Mouse (Mus musculus) mature B cell (primary cell): Measurements from ENCODE around the gene Dlat.
"Not testable (repeated sequence)": the region's sequence is repeated elsewhere in the genome, so short reads cannot be mapped to it uniquely, and the experiment has no call there.

ENCODE experiments used
- in situ Hi-C: fragments of 300-500 bp; cut with MboI; formaldehyde crosslinking; loops from 2 replicates; pipeline ENCODE4 v1.14.3; 2019

The Dlat gene

DNA sequence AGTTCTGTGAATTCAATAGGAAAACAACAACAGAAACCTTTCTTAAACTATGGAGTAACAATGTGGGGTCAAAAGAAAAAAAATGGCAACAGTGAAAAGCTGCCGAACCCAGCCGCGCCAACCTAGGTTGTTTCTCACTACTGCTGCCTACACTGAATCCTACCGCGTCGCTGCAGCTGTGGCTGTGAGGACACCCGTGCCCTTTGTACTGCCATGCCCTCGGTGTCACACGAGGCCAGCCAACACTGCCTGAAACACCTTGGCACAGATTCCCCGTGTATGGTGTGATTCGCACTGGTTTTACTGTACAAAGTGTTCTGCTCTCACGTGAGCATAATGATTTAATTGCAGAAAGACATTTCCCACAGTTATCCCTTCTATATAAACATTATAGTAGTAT lies 851 bp upstream of the Dlat start:
- in situ Hi-C loops, result no loop called here

DNA sequence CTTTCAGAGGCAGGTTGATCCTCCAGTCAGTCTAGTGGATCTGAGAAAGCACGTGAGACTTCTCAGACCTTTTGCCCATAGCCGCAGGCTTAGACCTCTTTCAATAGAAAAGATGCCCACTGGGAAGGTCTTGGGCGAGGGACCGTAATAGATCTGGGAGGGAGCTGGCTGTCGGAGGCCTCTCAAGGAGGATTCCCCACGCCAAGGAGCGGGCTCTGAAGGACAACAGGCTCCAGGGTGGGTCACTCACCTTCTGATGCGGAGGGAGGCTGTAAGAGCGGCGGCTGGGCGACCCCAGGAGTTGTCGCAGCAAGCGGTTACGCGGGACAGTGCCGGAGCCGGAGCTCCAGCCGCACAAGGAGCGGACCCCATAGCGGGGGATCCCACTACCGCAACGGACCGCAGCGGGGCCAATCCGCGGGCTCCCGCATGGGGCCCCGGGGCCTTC lies 615 bp downstream of the Dlat start:
- in situ Hi-C loops, result no loop called here

DNA sequence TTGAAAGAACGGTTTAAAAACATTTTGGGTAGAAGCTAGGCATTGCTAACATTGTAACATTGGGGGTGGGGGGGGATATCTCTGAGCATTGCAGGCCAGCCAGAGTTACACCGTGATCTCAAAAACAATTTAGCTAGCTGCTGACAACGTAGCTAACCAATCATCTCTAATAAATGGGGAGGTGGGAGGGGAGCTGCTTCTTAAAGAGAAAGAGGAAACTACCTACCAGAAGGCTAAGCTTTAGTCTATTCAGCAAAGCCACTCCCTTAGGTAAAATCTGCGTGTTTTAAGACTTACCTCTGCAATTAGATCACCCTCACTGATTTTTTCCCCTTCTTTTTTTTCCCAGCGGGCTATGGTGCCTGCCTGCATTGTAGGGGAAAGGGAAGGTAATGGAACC lies 1.2 kb downstream of the Dlat start:
- in situ Hi-C loops, result no loop called here

DNA sequence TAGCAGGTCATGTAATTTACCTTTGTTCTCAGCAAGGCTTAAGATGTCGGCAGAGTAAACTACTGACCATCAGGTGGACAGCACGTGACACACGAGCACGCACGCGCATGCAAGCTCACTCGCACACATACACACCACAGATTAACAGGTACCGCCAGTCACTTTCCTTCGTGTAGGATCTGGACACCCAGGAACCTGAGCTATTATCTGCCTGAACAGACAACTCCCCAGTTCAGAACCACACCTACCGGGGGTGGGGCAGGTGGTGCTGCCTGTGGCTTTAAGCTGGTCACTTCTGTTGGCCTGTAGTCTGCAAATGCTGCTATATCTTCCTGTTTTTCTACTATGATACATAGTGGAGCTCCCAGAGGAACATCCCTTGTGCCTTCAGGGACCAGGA lies 9.1 kb downstream of the Dlat start:
- in situ Hi-C loops, result no loop called here

DNA sequence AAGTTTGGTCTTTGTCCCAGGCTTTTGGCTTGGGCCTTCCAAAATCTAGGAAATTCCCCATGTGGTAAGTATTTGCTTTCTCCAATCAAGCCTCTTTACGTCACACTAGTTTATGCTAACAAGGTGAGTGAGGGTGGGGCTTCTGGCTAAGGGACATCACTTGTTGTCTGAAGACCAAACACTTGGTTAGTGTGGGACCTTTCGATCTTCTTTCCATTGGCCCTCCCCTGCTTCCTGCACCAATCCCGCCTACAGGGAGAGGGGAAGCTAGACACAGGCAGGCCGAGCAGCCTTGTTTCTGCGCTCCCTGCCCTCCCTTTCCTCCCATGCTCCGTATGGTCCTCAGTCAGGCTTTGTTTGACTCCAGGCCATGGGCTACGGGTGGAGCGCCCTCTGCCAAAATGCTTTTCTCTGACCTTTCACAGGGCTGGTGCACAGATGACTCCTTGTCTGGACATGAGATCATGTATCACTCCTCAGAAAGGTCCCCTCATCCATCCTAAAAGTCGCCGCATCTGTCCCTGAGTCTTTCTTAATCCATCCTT lies 12.7 kb downstream of the Dlat start:
- in situ Hi-C loops, result no loop called here

DNA sequence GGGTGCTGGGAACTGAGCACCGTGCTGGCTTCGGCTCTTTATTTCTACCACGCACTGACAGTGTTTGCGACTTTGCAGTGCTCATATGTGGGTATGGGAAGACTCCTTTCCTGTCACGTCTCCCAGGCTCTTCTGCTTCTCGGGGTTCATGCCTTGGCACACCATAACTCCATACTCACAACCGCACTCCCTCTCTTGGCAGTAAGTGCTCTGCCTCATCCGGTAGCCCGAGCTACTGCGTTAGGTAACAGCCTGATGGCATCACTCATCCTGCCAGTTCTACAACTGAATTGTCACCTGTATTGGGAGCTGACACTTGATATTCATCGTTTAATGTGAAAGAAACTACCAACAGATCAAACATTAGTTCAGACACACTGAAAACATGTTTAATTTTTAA lies 25.3 kb downstream of the Dlat start:
- in situ Hi-C loops, result no loop called here

DNA sequence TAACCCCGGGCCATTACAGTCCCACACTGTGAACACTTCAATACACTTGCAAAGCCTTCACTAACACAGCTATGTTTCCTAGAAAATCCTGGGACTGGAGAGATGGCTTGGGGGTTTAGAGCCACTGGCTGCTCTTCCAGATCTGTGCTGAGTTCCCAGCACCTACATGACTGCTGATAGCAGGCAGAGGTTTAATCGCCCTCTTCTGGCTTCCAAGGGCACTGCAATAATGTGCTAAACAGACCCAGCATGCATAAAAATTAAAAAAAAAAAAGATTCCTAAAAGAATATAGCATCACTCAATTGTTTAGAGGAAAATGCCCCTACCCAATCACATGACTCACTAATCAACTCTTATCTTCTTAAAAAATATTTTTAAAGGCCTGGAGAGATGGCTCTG lies 26.5 kb downstream of the Dlat start:
- in situ Hi-C loops, result no loop called here

DNA sequence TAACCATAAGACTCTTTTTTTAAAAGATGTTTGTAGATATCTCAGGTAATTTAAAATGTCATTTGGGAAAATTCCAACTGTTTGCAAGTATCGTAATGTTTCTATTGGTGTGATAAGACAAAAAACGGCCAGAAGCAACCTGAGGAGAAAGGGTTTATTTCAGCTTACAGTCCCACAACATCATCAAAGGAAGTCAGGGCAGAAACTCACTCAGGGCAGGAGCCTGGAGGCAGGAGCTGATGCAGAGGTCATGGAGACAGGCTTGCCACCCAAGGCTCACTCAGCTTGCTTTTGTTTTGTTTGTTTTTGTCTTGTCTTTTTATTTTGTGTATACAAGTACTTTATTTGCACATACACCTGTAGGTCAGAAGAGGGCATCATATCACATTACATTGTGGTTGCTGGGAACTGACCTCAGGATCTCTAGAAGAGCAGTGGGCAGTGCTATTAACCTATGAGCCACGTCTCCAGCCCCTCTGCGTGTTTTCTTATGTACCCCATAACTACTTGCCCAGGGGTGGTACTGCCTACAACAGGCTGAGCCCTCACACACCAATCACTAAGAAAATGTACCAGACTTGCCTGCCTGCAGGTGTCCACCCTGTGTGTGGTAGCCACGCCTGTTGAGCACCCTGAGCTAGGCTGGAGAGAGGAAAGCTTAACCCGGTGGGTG lies 27.4 kb downstream of the Dlat start:
- in situ Hi-C loops, result no loop called here

DNA sequence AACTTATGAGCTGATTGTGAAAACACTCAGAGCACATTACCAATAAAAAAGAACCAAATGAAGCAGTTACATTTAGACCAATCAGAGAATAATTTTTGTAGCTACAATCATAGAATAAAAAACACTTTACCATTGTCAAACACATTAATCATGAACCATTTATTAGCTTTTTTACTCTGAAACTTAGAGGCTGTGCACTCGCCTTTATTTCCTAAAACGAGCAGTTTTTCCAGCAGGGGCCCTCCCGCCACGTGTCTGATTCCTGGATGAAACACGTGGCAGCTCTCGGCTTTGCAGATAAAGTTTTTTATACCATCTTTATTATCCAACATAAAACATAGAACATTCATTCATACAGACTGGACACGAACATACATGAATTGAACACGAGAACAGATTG lies 28.7 kb downstream of the Dlat start:
- in situ Hi-C loops, result not testable (repeated sequence)

DNA sequence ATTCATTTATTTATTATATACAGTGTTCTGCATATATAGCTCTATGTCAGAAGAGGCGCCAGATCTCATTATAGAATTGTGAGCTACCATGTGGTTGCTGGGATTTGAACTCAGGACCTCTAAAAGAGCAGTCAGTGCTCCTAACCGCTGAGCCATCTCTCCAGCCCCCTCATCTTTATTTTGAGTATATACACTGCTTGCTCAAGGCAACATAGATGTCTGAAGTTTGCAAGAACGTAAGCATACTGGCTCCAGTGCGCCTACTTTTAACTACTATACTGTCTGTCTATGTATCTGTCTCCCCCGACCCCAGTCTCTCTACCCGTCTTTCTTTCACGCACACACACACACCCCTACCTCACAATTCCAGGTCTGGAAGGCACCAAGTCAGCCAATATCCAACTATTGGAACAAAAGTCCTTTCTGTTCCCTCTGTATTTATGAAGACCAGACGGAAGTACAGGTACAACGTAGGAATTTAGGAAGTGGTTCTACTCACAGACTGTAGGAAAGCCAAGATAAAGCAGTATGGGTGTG lies 41.7 kb downstream of the Dlat start:
- in situ Hi-C loops, result no loop called here

DNA sequence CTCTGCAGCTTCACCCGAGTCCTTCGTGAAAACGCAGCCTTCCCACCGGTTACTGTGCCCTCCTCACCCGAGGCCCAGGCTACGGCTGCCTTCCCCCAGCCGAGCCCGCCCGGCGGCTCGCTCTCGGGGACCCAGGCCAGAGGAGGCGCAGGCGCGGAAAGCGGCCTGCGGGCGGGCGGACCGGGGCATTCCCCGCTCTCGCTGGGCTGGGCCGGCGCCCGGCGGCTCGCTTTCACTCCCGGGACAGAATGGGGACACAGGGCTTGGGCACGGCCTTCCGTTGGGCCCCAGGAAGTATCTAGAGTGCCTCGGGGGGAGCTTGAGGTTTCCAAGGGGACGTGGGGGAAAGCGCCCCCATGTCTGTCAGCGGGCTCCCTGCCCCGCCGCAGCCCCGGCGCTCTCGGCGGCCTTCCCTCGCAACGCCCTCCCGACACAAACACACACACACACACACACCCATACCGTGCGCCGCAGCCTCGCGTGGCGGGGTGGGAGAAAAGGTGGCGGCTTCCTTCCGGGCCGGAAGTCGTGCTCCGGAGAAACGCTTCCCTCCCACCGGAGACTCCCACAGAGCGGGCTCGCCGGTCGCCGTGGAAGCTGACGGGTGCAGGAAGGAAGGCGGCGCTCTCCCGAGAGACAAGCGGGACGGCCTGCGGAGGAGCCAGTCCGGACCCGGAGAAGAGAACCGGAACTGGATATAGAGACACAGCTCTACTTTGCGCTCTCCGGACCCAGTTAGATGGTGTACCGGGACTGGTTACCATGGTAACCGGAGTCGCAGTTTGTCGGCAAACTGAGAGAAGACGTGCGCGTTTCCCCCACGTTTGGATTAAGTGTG lies 42.6 kb downstream of the Dlat start, which contains the start of the genes Pih1d2 and Nkapd1:
Gene Pih1d2, plus strand, starts transcription at position 556 of the 838 bp plus-strand sequence.
Gene Nkapd1, minus strand, starts transcription at position 699 of the 838 bp plus-strand sequence.
- in situ Hi-C loops, result no loop called here

DNA sequence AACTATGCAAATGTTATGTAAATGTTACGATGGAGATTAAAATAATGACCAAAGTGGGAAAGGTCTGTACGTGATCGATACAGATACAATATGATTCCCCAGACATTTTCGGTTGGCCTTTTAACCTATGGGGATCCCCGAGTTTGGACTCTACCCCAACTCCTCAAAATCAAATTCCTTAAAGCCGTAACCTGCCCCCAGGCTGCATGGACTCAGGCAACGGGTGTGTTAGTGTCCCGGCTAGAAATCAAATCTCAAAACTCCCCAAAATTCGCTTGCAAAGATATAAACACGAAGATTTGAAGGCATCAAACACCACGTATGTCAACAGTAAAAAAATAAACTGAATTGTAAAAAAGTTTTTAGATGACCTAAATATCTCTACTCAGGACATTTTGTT lies 43.4 kb downstream of the Dlat start:
- in situ Hi-C loops, result no loop called here

DNA sequence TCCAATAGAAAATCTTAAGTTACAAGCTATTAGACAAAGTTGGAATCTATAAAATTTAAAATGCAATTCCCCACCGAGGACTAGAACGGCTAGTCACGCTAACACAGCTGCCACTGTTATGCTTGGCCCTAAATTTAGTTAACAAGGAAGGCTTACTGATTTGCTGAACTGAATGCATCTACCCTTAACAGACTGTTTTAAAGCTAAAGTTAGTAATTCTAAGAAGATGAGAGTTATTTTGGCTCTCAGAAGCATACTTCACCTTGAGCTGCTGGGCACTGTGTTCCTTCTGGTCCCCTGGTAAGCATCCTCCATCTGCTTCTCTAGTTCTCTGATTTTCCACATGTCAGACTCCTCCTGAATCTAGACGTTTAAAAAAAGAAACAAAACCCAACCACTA lies 47.5 kb downstream of the Dlat start:
- in situ Hi-C loops, result no loop called here

DNA sequence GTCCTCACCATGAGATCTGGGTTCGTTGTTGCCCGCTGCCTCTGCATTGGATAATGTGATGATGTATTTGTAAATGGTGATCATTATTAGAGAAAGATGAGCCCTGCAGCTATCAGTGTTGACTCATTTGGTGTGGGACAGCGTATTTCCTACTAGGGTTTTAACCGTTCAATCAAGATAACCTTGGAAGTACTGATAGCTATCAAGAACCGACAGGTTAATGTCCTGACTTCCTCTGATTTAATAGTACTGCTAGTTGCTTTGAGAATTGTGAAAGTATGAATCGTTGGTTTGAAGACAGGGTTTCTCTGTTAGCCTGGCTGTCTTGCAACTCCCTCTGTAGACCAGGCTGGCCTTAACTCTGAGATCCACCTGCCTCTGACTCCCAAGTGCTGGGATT lies 55.2 kb downstream of the Dlat start:
- in situ Hi-C loops, result no loop called here

DNA sequence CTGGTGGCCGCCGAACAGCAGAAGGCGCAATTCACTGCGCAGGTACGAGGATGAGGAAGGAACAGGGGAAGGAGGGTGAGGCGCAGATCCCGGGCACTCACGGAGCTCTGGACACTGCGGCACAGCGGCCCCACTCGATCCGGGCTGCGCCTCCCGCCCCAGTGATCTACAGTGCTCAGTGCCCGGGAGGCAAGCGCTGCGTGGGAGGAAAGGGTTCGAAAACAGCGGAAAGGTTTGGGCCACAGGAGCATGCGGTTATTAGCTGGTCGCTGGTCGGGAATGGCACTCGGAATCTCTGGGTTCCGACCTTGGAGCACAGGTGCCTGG lies 55.6 kb downstream of the Dlat start:
- in situ Hi-C loops, result no loop called here

DNA sequence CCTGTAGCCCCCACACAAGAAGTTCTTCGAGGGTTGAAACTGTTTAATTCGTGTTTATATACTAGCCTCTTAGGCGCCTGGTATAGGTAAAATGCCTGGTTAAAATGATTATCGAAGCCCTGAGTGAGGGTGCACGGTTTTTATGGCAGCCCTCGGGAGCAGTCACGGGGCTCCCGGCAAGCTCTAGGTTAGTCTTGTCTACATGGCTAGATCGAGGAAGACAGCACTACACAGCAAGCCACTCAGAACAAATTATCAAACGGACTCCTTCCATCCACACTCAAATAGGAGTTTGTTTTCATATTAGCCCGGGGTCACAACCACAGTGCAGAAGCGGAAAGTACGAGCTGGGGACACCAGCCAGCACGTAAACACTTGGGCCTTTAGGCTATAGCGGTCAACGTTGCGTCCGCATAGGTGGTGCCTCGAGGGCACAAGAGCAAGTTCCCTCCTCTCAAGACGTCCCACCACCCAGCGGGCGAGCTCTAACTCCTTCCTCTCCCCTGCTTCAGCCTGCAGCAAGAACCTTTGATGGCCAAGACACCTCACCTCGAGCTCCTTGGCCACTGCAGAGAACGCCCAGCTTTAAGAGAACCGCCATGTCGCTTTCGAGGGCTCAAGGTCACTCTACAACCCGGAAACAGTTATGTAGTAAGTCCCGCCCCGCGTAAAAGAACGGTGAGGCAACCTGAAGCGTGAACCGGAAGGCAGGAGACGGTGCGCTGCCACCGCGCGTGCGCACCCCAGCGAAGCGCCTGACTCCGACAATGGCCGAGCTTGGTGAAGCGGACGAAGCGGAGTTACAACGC lies 56.2 kb downstream of the Dlat start, which contains the start of the genes Sdhd and Timm8b:
Gene Sdhd, minus strand, starts transcription at position 624 of the 809 bp plus-strand sequence.
Gene Timm8b, plus strand, starts transcription at position 722 of the 809 bp plus-strand sequence.
- in situ Hi-C loops, result no loop called here

DNA sequence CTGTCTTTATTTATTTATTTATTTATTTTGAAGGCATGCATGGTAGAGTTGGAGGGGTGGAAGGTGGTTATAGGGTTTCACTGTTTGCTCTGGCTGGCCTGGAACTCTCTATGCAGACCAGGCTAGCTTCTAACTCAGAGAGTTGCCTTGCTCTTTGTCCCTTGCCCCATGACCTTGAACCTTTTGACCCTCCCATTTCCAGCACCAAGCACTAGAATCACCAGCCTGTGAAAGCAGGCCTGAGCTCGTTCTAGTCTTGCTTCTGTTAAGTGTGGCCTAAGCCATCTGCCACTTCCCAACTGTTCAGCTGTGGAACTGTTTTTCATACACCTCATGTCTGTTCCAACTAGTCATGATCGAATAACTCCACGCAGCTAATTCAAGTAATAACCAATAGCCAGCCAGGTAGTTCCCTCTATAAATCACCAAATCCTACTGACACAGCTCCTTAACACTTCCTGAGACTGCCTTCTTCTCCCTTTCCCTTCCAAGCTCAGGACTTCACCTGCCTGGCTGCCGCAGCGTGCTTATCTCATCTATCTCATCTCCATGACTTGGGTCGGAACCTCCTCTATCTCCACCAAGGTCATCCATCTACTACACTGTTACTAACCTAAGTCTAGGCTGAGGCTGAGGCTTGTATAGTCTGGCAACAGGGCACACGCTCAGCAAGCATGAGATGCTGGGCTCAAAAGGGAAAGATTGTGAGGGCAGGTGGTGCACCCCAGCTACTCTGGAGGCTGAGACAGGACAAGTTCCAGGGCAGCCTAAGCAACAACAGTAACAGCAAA lies 57.3 kb downstream of the Dlat start:
- in situ Hi-C loops, result no loop called here

DNA sequence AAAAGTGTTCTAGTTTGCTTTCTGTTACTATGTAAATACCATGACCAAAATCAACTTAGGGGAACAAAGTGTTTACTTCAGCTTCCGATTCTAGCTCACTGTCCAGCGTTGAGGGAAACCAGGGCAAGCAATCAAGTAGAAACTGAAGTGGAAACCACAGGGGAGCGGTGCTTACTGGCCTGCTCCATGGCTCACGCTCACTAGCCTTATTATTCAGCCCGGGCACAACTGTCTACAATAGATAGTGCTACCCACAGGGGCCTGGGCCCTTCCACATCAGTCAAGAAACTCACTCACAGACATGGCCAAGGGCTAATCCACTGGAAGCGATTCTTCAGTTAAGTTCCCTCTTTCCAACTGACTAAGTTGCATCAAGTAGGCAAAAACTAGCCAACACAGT lies 58.0 kb downstream of the Dlat start:
- in situ Hi-C loops, result no loop called here

DNA sequence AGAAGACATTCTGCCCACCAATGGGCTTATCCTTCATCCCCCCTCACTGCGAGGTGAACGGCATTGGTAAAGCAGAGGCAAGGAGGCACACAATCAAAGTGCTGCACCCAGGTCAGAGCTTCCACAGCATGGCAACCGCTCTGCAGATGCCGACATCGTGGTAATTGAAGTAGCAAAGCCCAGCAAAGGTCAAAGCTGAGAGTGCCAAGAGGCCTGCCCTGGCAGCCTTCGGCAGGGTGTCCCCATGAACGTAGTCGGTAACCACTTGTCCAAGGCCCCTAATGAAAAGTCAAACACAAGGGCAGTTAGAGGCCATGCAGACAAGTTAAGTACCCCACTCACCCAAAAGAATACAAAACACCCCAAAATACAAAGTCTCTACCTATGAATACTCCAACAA lies 62.6 kb downstream of the Dlat start:
- in situ Hi-C loops, result loop anchor here (5.0 kb wide), 1 partner anchor 70 kb away; the partner anchor contains the start of gene Pts

DNA sequence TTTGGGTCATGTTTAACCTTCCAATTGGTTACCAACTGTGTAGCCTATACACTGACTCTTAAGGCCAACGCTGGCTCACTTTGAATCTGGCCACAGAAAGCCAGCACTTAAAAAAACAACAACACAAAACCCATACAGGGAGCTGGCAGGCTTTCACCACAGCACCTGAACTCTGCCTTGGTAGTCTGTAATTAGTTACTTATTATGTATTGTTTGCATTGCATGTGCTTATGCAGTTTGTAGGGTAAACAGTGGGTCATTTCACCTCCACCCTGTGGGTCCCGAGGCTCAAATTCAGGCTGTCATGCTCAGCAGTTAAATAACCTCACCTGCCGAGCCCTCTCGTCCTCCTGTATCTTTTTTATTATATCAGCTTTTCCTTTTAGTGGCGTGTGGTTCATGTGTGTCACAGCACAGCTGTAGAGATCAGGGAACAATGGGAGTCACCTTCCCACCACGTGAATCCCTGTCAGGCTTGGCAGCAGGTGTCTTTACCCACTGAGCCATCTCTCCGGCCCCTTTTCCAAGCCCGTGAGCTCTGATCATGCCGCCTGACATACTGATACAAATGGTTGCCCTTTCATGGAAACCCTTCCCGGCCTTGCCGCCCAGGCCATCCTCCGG lies 64.7 kb downstream of the Dlat start:
- in situ Hi-C loops, result loop anchor here (5.0 kb wide), 1 partner anchor 68 kb away; the partner anchor contains the start of gene Pts
